Mouse (Mus musculus) G1E (cell line): ENCODE data around the gene Armh2. TPM values are rescaled to one million over a fixed set of nuclear protein-coding genes. Genes with fewer than 3 reads are reported as not detected.

Experiments used
- ATAC-seq: 2 replicates; pipeline ENCODE4 v1.8.0; 2016; ENCODE audit warnings: mild to moderate bottlenecking; ENCODE audit not compliant: insufficient number of reproducible peaks, poor library complexity, low FRiP score, severe bottlenecking; ENCODE audit errors: extremely low read depth
- DNase-seq: peaks from one replicate; pipeline ENCODE4 v3.0.0; 2012; ENCODE audit warnings: low spot score
- H3K27me3 ChIP-seq: 2 replicates; pipeline ENCODE4 v1.6.1; 2012; ENCODE audit warnings: mild to moderate bottlenecking, low read length, inconsistent platforms; ENCODE audit not compliant: insufficient read depth
- H3K36me3 ChIP-seq: replicated peaks from 2 replicates; pipeline ENCODE3; 2012; ENCODE audit warnings: mild to moderate bottlenecking, inconsistent platforms
- H3K4me1 ChIP-seq: 2 replicates; pipeline ENCODE4 v1.6.1; 2012; ENCODE audit warnings: low read depth, low read length, inconsistent platforms, mixed read lengths; ENCODE audit not compliant: insufficient read depth
- H3K4me3 ChIP-seq: 2 replicates; pipeline ENCODE4 v1.5.1; 2012; ENCODE audit warnings: low read depth, mild to moderate bottlenecking, inconsistent platforms, low read length, moderate library complexity, mixed read lengths
- H3K9me3 ChIP-seq: replicated peaks from 2 replicates; pipeline ENCODE4 v1.6.1; 2012; ENCODE audit warnings: inconsistent platforms
- CTCF ChIP-seq: IDR thresholded peaks from 2 replicates; pipeline ENCODE4 v1.5.1; 2012; ENCODE audit warnings: low read depth, low read length, inconsistent platforms, mixed read lengths
- GATA1 ChIP-seq: IDR thresholded peaks from 2 replicates; pipeline ENCODE4 v1.6.1; 2012; ENCODE audit warnings: borderline replicate concordance, low read length, inconsistent platforms, mixed read lengths
- GATA2 ChIP-seq: IDR thresholded peaks from 2 replicates; pipeline ENCODE4 v1.6.1; 2012; ENCODE audit warnings: low read depth, low read length, inconsistent platforms, borderline replicate concordance
- POLR2AphosphoS5 ChIP-seq: IDR thresholded peaks from 2 replicates; pipeline ENCODE4 v1.6.1; 2012; ENCODE audit warnings: low read depth, low read length, inconsistent platforms; ENCODE audit not compliant: insufficient replicate concordance
- TAL1 ChIP-seq: conservative IDR thresholded peaks from 2 replicates; pipeline ENCODE4 v1.6.1; 2012; ENCODE audit warnings: low read depth, low read length, inconsistent platforms, mixed read lengths
- polyA plus RNA-seq: library from polyadenylated mRNA; stranded (reverse); fragments of >175 nt; gene quantifications from 2 replicates; pipeline ENCODE4 v1.2.3, GENCODE M21; 2012
- total RNA-seq, 2 experiments: library from RNA; stranded (forward) in 1 of 2; stranded (reverse) in 1 of 2; fragments of 200-1000 nt in 1 of 2; fragments of >200 nt in 1 of 2; fragmentation: Nextera tagmentation in 1 of 2; gene quantifications; 2 replicates each; pipeline ENCODE4 v1.2.3; 2014 to 2017

Armh2 gene
- total and polyA plus RNA-seq, 3 experiments, result 0.22 TPM; not detected in 2

- peaks cover 40% of the 10 kb centered on the region for H3K27me3 ChIP-seq
- no peaks in the 10 kb centered on the region for H3K9me3 ChIP-seq
- no peak overlapping the region for H3K4me3 ChIP-seq
- H3K36me3 ChIP-seq, result no peaks in the 10 kb centered on the region
- DNase-seq, result no peak
- TF ChIP-seq GATA1 (no peak), CTCF (no peak), GATA2 (no peak), TAL1 (no peak)
- peaks cover 7% of the 10 kb centered on the region for H3K4me1 ChIP-seq
- ATAC-seq, result no peak
Observed at GRCm38 (mm10) chr13:24712581-24713130, 28.4 kb upstream of the Armh2 start.

DNA sequence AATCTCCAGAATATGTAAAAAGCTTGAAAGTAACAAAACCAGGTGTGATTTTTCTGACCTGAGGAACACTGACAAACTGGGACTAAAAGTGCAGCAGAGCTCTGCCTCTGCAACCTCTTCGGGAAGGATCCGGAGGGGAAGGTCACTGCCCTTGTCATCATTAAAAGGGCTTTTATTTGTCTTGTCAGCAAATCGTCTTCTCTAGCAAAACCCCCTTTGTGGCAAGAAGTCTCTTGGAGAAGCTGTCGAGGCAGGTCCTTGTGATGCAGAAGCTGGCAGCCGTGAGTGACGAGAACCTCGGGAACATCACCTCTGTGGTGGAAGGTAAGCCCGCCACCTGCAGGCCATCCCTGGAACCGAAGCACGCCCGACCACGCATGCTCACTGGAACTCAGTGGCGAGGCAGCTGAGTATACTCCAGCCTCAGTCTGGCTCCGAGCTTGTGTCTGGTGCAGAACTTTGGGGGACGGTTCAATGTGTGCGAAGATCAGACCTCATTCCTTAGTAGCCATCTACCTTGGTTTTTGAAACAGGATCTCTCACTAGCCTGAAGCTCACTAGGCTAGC, 27.5 kb upstream of the Armh2 start:
- no peaks in the 10 kb centered on the region for H3K9me3 ChIP-seq
- peak; percentile 79 for TF ChIP-seq CTCF
- no peak for TF ChIP-seq TAL1
- peak overlapping the region; percentile 53; the same call in 1 of the 2 replicates for H3K4me3 ChIP-seq
- no peaks in the 10 kb centered on the region for H3K36me3 ChIP-seq
- ATAC-seq (peak; percentile 79), DNase-seq (peak; percentile 58)
- peaks cover 44% of the 10 kb centered on the region for H3K27me3 ChIP-seq
- peaks cover 7% of the 10 kb centered on the region for H3K4me1 ChIP-seq

GRCm38 (mm10) chr13:24714360-24714885, 26.6 kb upstream of the Armh2 start:
- Histone ChIP-seq H3K4me1 (peaks cover 7% of the 10 kb centered on the region), H3K36me3 (no peaks in the 10 kb centered on the region), H3K9me3 (no peaks in the 10 kb centered on the region), H3K27me3 (peaks cover 42% of the 10 kb centered on the region), H3K4me3 (no peak overlapping the region)
- ATAC-seq, result no peak
- TF ChIP-seq GATA1 (no peak), TAL1 (no peak), POLR2AphosphoS5 (no peak), CTCF (no peak), GATA2 (no peak)
- no peak for DNase-seq

DNA sequence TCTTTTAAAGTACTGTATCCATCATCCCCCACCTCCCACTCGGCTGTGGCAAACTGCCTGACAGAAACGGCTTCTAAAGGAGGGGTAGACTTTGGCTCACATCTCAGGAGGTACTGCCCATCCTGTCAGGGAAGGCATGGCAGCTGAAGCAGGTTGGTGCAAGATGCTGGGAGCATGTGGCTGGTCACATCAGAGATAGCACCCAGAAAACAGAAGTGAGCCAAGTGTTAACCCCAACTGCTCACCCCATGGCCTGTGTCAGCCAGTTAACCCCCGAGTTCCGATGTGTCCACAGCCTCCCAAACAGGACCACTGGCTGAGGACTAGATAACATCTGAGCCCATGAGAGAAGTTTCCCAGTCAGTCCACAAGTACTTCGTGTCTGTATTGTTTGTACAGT, 25.4 kb upstream of the Armh2 start:
- Histone ChIP-seq H3K4me1 (peaks cover 7% of the 10 kb centered on the region), H3K36me3 (no peaks in the 10 kb centered on the region), H3K4me3 (no peak overlapping the region), H3K9me3 (no peaks in the 10 kb centered on the region), H3K27me3 (peaks cover 34% of the 10 kb centered on the region)
- TF ChIP-seq GATA2 (no peak), POLR2AphosphoS5 (no peak), GATA1 (no peak), CTCF (no peak), TAL1 (no peak)
- no peak for ATAC-seq
- DNase-seq, result no peak

GRCm38 (mm10) chr13:24716441-24716840, 24.6 kb upstream of the Armh2 start:
- no peak for TF ChIP-seq GATA2
- no peak for TF ChIP-seq CTCF
- TF ChIP-seq GATA1, result no peak
- no peak for TF ChIP-seq TAL1
- TF ChIP-seq POLR2AphosphoS5, result no peak
- ATAC-seq (no peak), DNase-seq (no peak)
- Histone ChIP-seq H3K9me3 (no peaks in the 10 kb centered on the region), H3K36me3 (no peaks in the 10 kb centered on the region), H3K4me3 (no peak overlapping the region), H3K27me3 (peaks cover 25% of the 10 kb centered on the region), H3K4me1 (peaks cover 7% of the 10 kb centered on the region)

- H3K4me1 ChIP-seq, result peaks cover 7% of the 10 kb centered on the region
- no peaks in the 10 kb centered on the region for H3K9me3 ChIP-seq
- TF ChIP-seq CTCF, result no peak
- TF ChIP-seq GATA2, result no peak
- no peak for TF ChIP-seq GATA1
- no peak for TF ChIP-seq POLR2AphosphoS5
- no peak for TF ChIP-seq TAL1
- DNase-seq (no peak), ATAC-seq (no peak)
- no peaks in the 10 kb centered on the region for H3K36me3 ChIP-seq
- no peak overlapping the region for H3K4me3 ChIP-seq
- peaks cover 22% of the 10 kb centered on the region for H3K27me3 ChIP-seq
Observed at GRCm38 (mm10) chr13:24717677-24718076, 23.4 kb upstream of the Armh2 start.
